Comparison of ENCODE assay signal across 8 mouse cellular contexts in genomic region chr2:129715671-129716070, GRCm38 (mm10). TPM values are rescaled to one million over a fixed set of nuclear protein-coding genes. Genes with fewer than 3 reads are reported as not detected.
DNase-seq lines count a peak whose midpoint lies in the region; ATAC-seq and TF ChIP-seq lines count a peak whose summit lies in the region.

No protein-coding gene starts in this region.

- no peak overlapping the region for H3K9ac ChIP-seq in kidney, embryonic 14.5 days (ENCODE audit: low read depth, low read length)

- no peaks in the 10 kb centered on the region for H3K36me3 ChIP-seq in kidney, adult 2 months (ENCODE audit: control insufficient read depth, insufficient read depth, low read length)
- H3K36me3 ChIP-seq in kidney, embryonic 14.5 days (ENCODE audit: control insufficient read depth, insufficient read depth, low read length) = no peaks in the 10 kb centered on the region

- H3K27ac ChIP-seq in kidney, adult 2 months (ENCODE audit: insufficient read depth, low read depth, low read length) = no peak overlapping the region
- H3K27ac ChIP-seq in kidney, embryonic 14.5 days (ENCODE audit: low read depth, low read length) = no peak overlapping the region

- WGBS in kidney, adult 2 months = 14% methylated on average over 10 of the region's 10 CpGs
- WGBS in kidney, embryonic 14.5 days = 14% methylated on average over 10 of the region's 10 CpGs

- peak; percentile 74 for TF ChIP-seq CTCF in kidney, adult 2 months (conservative IDR thresholded peaks at IDR 0.05; ENCODE audit: insufficient read depth, insufficient read length, low read depth, low read length)

- no peaks in the 10 kb centered on the region for H3K9me3 ChIP-seq in kidney, embryonic 14.5 days (ENCODE audit: control insufficient read depth, low read length)

- H3K4me1 ChIP-seq in kidney, adult 2 months (ENCODE audit: control insufficient read depth, insufficient read depth, low read length) = no peaks in the 10 kb centered on the region
- H3K4me1 ChIP-seq in kidney, embryonic 14.5 days (ENCODE audit: control insufficient read depth, insufficient read depth, low read length) = no peaks in the 10 kb centered on the region

- peak; percentile 60 for DNase-seq in kidney, adult 2 months
- peak; percentile 75 for DNase-seq in NIH3T3 (ENCODE audit: low read depth)
- DNase-seq in c-Kit-positive CD71-positive TER-119-positive erythroid progenitor cells, embryonic 14.5 days (ENCODE audit: low spot score) = peak; percentile 7
- peak; percentile 19 to 63 for DNase-seq in kidney, adult 8-10 months
- DNase-seq in lung, postnatal 4 days = peak; percentile 54 to 72
- peak; percentile 48 for DNase-seq in thymus, postnatal 14 days
- DNase-seq in frontal cortex, postnatal 36 days (ENCODE audit: low spot score in 2 of 2) = no peak

- TF ChIP-seq POLR2A in kidney, adult 2 months (IDR thresholded peaks at IDR 0.05; ENCODE audit: low read depth, low read length) = no peak

- no peak overlapping the region for H3K4me2 ChIP-seq in kidney, embryonic 14.5 days (replicated peaks; ENCODE audit: low read depth, low read length)

- H3K27me3 ChIP-seq in kidney, adult 2 months (replicated peaks; ENCODE audit: control insufficient read depth, insufficient read depth, low read length) = no peaks in the 10 kb centered on the region
- no peaks in the 10 kb centered on the region for H3K27me3 ChIP-seq in kidney, embryonic 14.5 days (ENCODE audit: control insufficient read depth, insufficient read depth, low read length)

- ATAC-seq in kidney, embryonic 14.5 days (ENCODE audit: low FRiP score, low TSS enrichment) = no peak

- no peak overlapping the region for H3K4me3 ChIP-seq in kidney, adult 2 months (ENCODE audit: insufficient read depth, low read depth, low read length)
- no peak overlapping the region for H3K4me3 ChIP-seq in kidney, embryonic 14.5 days (ENCODE audit: low read length)

RNA-seq across cellular contexts. Expression of gene Pdyn, which starts 16.0 kb away (rescaled TPM):
- not detected in 2 replicates for polyA plus RNA-seq in kidney, adult 2 months (2012; rRNA removed)
- 0.20 and 0.60 TPM in 2 replicates for polyA plus RNA-seq in kidney, embryonic 14.5 days (2014; fragmentation: Nextera tagmentation; extraction: Ambion mirVana)

Comparison
In these comparisons a context has a peak if more than half of its experiments do, and no peak if none do; other contexts are left out.
1. DNase-seq: peak in kidney, adult 2 months (single experiment), NIH3T3 (single experiment), c-Kit-positive CD71-positive TER-119-positive erythroid progenitor cells, embryonic 14.5 days (single experiment), kidney, adult 8-10 months (2 of 2), lung, postnatal 4 days (2 of 2) and thymus, postnatal 14 days (single experiment); none in frontal cortex, postnatal 36 days (0 of 2).